Mouse (Mus musculus) large intestine, adult 2 months (tissue): ENCODE measurements around the gene Zfp511. TPM values are rescaled to one million over a fixed set of nuclear protein-coding genes. Genes with fewer than 3 reads are reported as not detected.

Source experiments
- DNase-seq: peaks from one replicate; pipeline ENCODE4 v3.0.0-alpha.2; 2012; ENCODE audit warnings: low read depth, low spot score
- WGBS: fragments of 180-500 bp; shearing (Covaris S2); methylation state at CpG from one replicate; pipeline ENCODE4 v1.1.7; 2018; 5-methylcytosine and 5-hydroxymethylcytosine counted together
- polyA plus RNA-seq: library from polyadenylated mRNA; depleted of rRNA; stranded (reverse); fragments of >200 nt; gene quantifications from 2 replicates; pipeline ENCODE4 v1.2.3, GENCODE M21; 2012; rRNA removed

The Zfp511 gene
- polyA plus RNA-seq, 1 experiment = 36.7 TPM

GRCm38 (mm10) chr7:140082242-140082678, 46.1 kb downstream of the Zfp511 start, which contains the start of gene Caly:
Gene Caly (minus strand): TSS chr7:140082548.
- 12% methylated on average over 18 of the region's 18 CpGs for WGBS

More at GRCm38 (mm10) chr7:140082242-140082678, 46.1 kb downstream of the Zfp511 start, which contains the start of gene Caly:
- DNase-seq = no peak

Other genes with a start within 250 kb of the Zfp511 start
- 0.07 TPM in 2 replicates for gene Adgra1, start 202.2 kb upstream of the Zfp511 start, polyA plus RNA-seq
- gene Kndc1, start 141.7 kb upstream of the Zfp511 start, polyA plus RNA-seq = 0.11 and 0.18 TPM in 2 replicates
- gene Utf1, start 92.6 kb upstream of the Zfp511 start, polyA plus RNA-seq = 0.21 and 0.31 TPM in 2 replicates
- 0.14 TPM in 1 of 2 replicates, not detected in the other for gene 6430531B16Rik, start 57.6 kb upstream of the Zfp511 start, polyA plus RNA-seq
- 3.7 and 5.9 TPM in 2 replicates for gene Adam8, start 43.8 kb upstream of the Zfp511 start, polyA plus RNA-seq
- gene Tubgcp2, start 278 bp downstream of the Zfp511 start, polyA plus RNA-seq = 13.8 and 16.7 TPM in 2 replicates
- gene Msx3, start 12.7 kb downstream of the Zfp511 start, polyA plus RNA-seq = not detected in 2 replicates
- 1.3 and 1.9 TPM in 2 replicates for gene Caly, start 46.2 kb downstream of the Zfp511 start, polyA plus RNA-seq
- 873 and 1,752 TPM in 2 replicates for gene Prap1, start 57.0 kb downstream of the Zfp511 start, polyA plus RNA-seq
- 105 and 121 TPM in 2 replicates for gene Fuom, start 66.0 kb downstream of the Zfp511 start, polyA plus RNA-seq
- 9.6 and 9.8 TPM in 2 replicates for gene Paox, start 79.4 kb downstream of the Zfp511 start, polyA plus RNA-seq
- gene Echs1, start 80.1 kb downstream of the Zfp511 start, polyA plus RNA-seq = 108 and 150 TPM in 2 replicates
- 14.5 and 24.5 TPM in 2 replicates for gene Mtg1, start 101.2 kb downstream of the Zfp511 start, polyA plus RNA-seq
- 0.37 and 0.59 TPM in 2 replicates for gene Sprn, start 118.5 kb downstream of the Zfp511 start, polyA plus RNA-seq
- gene Olfr522, start 128.4 kb downstream of the Zfp511 start, polyA plus RNA-seq = not detected in 2 replicates
- gene Olfr523, start 136.8 kb downstream of the Zfp511 start, polyA plus RNA-seq = not detected in 2 replicates
- 0.06 and 0.07 TPM in 2 replicates for gene Olfr524, start 169.6 kb downstream of the Zfp511 start, polyA plus RNA-seq
- 0.43 and 0.78 TPM in 2 replicates for gene Cd163l1, start 181.9 kb downstream of the Zfp511 start, polyA plus RNA-seq
- gene 5830411N06Rik, start 210.9 kb downstream of the Zfp511 start, polyA plus RNA-seq = 0.51 and 0.71 TPM in 2 replicates